Mouse (Mus musculus): ENCODE results near the gene Barx2.

DNA sequence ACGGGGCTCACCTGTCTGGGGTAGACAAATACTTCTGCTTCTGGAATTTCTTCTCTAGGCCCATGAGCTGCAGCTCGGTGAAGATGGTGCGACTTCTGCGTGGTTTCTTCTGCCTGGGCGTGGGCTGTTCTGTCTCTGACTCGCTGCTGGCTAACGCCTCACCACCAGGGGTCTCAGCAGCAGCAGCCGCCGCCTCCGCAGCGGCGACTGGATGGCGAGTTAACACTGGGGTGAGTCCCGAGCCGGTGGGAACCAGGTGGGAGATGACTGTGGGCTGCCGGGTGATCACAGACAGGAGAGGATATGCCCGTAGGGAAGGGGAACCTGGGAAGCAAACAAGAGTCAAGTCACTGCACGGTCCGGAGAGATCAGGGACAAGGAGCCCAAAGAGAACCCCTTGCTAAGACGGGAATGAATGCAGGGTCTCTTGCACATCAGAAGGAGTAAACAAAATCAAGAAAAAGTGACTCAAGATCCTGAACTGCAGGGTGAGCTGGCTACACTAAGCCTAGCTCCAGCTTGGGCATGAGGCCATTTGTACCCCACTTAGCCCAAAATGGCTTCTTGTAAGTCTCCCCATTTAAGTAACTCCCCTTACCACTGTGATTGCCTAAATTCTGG is 54.4 kb downstream of the Barx2 start:
- TF ChIP-seq CEBPB (IDR thresholded peaks at IDR 0.05; ENCODE audit: low read depth) (no peak), CTCF (IDR thresholded peaks at IDR 0.05; ENCODE audit: control insufficient read depth, insufficient read depth, insufficient read length) (no peak), MYOD1 (IDR thresholded peaks at IDR 0.05; ENCODE audit: control insufficient read depth, insufficient read length, low read depth) (no peak), MYOG (IDR thresholded peaks at IDR 0.05; ENCODE audit: control insufficient read depth, extremely low read depth, insufficient read length) (no peak), MAX (IDR thresholded peaks at IDR 0.05) (no peak), USF1 (IDR thresholded peaks at IDR 0.05; ENCODE audit: low read depth) (no peak), FOSL1 (IDR thresholded peaks at IDR 0.05; ENCODE audit: insufficient read depth, low read length, poor library complexity, severe bottlenecking) (no peak)

Measured in C2C12 (cell line).